Mouse (Mus musculus) left cerebral cortex, postnatal 14 days (tissue): ENCODE data around the gene Gucy2e. TPM values are rescaled to one million over a fixed set of nuclear protein-coding genes. Genes with fewer than 3 reads are reported as not detected.

Experiments
- DNase-seq, 2 experiments: peaks; one replicate each; pipeline ENCODE4 v3.0.0; 2021 to 2022; ENCODE audit warnings: low spot score in 2 of 2, mixed read lengths in 1 of 2
- intact Hi-C: fragments of 180-260 bp; cut with DNase I; formaldehyde crosslinking; loops from one replicate; pipeline ENCODE4 v1.15.1; 2025
- long read RNA-seq, 2 experiments: library from polyadenylated mRNA; stranded (forward); transcript quantifications; one replicate each; pipeline ENCODE4 v2.0.0; 2021
- total RNA-seq, 2 experiments: library from RNA; stranded (reverse); gene quantifications; 2 replicates each; pipeline ENCODE4 v1.2.3; 2021

Gucy2e gene
- under 1 TPM; 0.40 to 0.80 TPM for total RNA-seq
- long read RNA-seq, experiment 1: 0 reads
- long read RNA-seq, experiment 2: 0 reads

GRCm38 (mm10) chr11:69236926-69237260 lies at the start of gene Gucy2e:
Gucy2e (minus strand) TSS chr11:69237036.
- intact Hi-C loops: no loop called here
- no peak for DNase-seq

- intact Hi-C loops: no loop called here
- DNase-seq: no peak
Observed at GRCm38 (mm10) chr11:69277267-69277666, 40.4 kb upstream of the Gucy2e start.

GRCm38 (mm10) chr11:69276081-69276480 lies 39.2 kb upstream of the Gucy2e start:
- no peak for DNase-seq
- intact Hi-C loops: no loop called here

GRCm38 (mm10) chr11:69275650-69276049 lies 38.8 kb upstream of the Gucy2e start:
- intact Hi-C loops: no loop called here
- no peak for DNase-seq

- DNase-seq: peak; percentile 77 to 84
- intact Hi-C loops: no loop called here
Observed at GRCm38 (mm10) chr11:69272122-69272740, 35.4 kb upstream of the Gucy2e start.

GRCm38 (mm10) chr11:69269575-69269974 lies 32.7 kb upstream of the Gucy2e start:
- intact Hi-C loops: loop anchor here (2.0 to 5.0 kb wide), 3 partner anchors 53 to 243 kb away; partner anchors contain the start of genes Cntrob and Trappc1
- peak; percentile 60 to 83 for DNase-seq

- intact Hi-C loops: loop anchor here (2.0 to 5.0 kb wide), 3 partner anchors 54 to 244 kb away; partner anchors contain the start of genes Cntrob and Trappc1
- DNase-seq: no peak
Observed at GRCm38 (mm10) chr11:69268100-69268499, 31.3 kb upstream of the Gucy2e start.

GRCm38 (mm10) chr11:69267341-69267740 lies 30.5 kb upstream of the Gucy2e start:
- DNase-seq: no peak
- intact Hi-C loops: loop anchor here (5.0 kb wide), 2 partner anchors 55 to 245 kb away; partner anchors contain the start of genes Cntrob and Trappc1

- peak; percentile 87 to 97 for DNase-seq
- intact Hi-C loops: loop anchor here (5.0 kb wide), 2 partner anchors 56 to 246 kb away; partner anchors contain the start of genes Cntrob and Trappc1
Observed at GRCm38 (mm10) chr11:69266253-69266652, 29.4 kb upstream of the Gucy2e start.

GRCm38 (mm10) chr11:69265410-69265809 lies 28.6 kb upstream of the Gucy2e start:
- no peak for DNase-seq
- intact Hi-C loops: loop anchor here (5.0 kb wide), 2 partner anchors 57 to 247 kb away; partner anchors contain the start of genes Cntrob and Trappc1

GRCm38 (mm10) chr11:69264276-69264675 lies 27.4 kb upstream of the Gucy2e start:
- intact Hi-C loops: no loop called here

GRCm38 (mm10) chr11:69260111-69260510 lies 23.3 kb upstream of the Gucy2e start:
- intact Hi-C loops: no loop called here
- no peak for DNase-seq

More at GRCm38 (mm10) chr11:69264276-69264675, 27.4 kb upstream of the Gucy2e start:
- DNase-seq: no peak

GRCm38 (mm10) chr11:69258287-69258686 lies 21.5 kb upstream of the Gucy2e start:
- intact Hi-C loops: loop anchor here (5.0 kb wide), 1 partner anchor 134 kb away; no protein-coding TSS in a partner anchor

GRCm38 (mm10) chr11:69257807-69258206 lies 21.0 kb upstream of the Gucy2e start:
- intact Hi-C loops: loop anchor here (5.0 kb wide), 1 partner anchor 134 kb away; no protein-coding TSS in a partner anchor
- DNase-seq: peak; percentile 57 to 83

More at GRCm38 (mm10) chr11:69258287-69258686, 21.5 kb upstream of the Gucy2e start:
- DNase-seq: peak in 1 of 2 experiments; percentile 45

- intact Hi-C loops: loop anchor here (5.0 kb wide), 1 partner anchor 135 kb away; no protein-coding TSS in a partner anchor
- DNase-seq: no peak
Observed at GRCm38 (mm10) chr11:69257072-69257471, 20.2 kb upstream of the Gucy2e start.

GRCm38 (mm10) chr11:69254808-69255207 lies 18.0 kb upstream of the Gucy2e start:
- intact Hi-C loops: loop anchor here (5.0 kb wide), 2 partner anchors 137 to 257 kb away; no protein-coding TSS in a partner anchor
- DNase-seq: no peak

GRCm38 (mm10) chr11:69253131-69253530 lies 16.3 kb upstream of the Gucy2e start:
- no peak for DNase-seq
- intact Hi-C loops: loop anchor here (5.0 kb wide), 1 partner anchor 259 kb away; no protein-coding TSS in a partner anchor

GRCm38 (mm10) chr11:69251953-69252352 lies 15.1 kb upstream of the Gucy2e start:
- no peak for DNase-seq
- intact Hi-C loops: loop anchor here (5.0 kb wide), 1 partner anchor 260 kb away; no protein-coding TSS in a partner anchor

- intact Hi-C loops: loop anchor here (5.0 kb wide), 1 partner anchor 261 kb away; no protein-coding TSS in a partner anchor
- DNase-seq: no peak
Observed at GRCm38 (mm10) chr11:69251135-69251842, 14.5 kb upstream of the Gucy2e start.

- intact Hi-C loops: loop anchor here (5.0 kb wide), 1 partner anchor 262 kb away; no protein-coding TSS in a partner anchor
- no peak for DNase-seq
Observed at GRCm38 (mm10) chr11:69250106-69250505, 13.3 kb upstream of the Gucy2e start.
